Mouse (Mus musculus) erythroblast, embryonic 14.5 days (primary cell): ENCODE data around the gene Gm10309. TPM values are rescaled to one million over a fixed set of nuclear protein-coding genes. Genes with fewer than 3 reads are reported as not detected.

ENCODE experiments used
- H3K27me3 ChIP-seq: 2 replicates; pipeline ENCODE4 v1.6.1; 2012; ENCODE audit warnings: inconsistent platforms; ENCODE audit not compliant: control insufficient read depth
- H3K36me3 ChIP-seq: 2 replicates; pipeline ENCODE4 v1.6.1; 2012; ENCODE audit warnings: mild to moderate bottlenecking, inconsistent platforms; ENCODE audit not compliant: control insufficient read depth
- H3K4me1 ChIP-seq: 2 replicates; pipeline ENCODE4 v1.6.1; 2012; ENCODE audit warnings: inconsistent platforms; ENCODE audit not compliant: control insufficient read depth
- H3K4me3 ChIP-seq: replicated peaks from 2 replicates; pipeline ENCODE3; 2012; ENCODE audit warnings: moderate library complexity, mild to moderate bottlenecking, inconsistent platforms
- H3K9me3 ChIP-seq: 2 replicates; pipeline ENCODE4 v1.6.1; 2012; ENCODE audit warnings: low read length, inconsistent platforms, mixed read lengths; ENCODE audit not compliant: control insufficient read depth
- GATA1 ChIP-seq: IDR thresholded peaks from 2 replicates; pipeline ENCODE4 v1.6.1; 2012; ENCODE audit warnings: low read length, inconsistent platforms, mixed read lengths
- TAL1 ChIP-seq: IDR thresholded peaks from 3 replicates; pipeline ENCODE4 v1.6.1; 2012; ENCODE audit warnings: low read length, inconsistent platforms, mixed read lengths
- polyA plus RNA-seq: library from polyadenylated mRNA; stranded (reverse); fragments of >175 nt; gene quantifications from 2 replicates; pipeline ENCODE4 v1.2.3, GENCODE M21; 2012

Gene Gm10309
- polyA plus RNA-seq, 1 experiment = 0.02 TPM

DNA sequence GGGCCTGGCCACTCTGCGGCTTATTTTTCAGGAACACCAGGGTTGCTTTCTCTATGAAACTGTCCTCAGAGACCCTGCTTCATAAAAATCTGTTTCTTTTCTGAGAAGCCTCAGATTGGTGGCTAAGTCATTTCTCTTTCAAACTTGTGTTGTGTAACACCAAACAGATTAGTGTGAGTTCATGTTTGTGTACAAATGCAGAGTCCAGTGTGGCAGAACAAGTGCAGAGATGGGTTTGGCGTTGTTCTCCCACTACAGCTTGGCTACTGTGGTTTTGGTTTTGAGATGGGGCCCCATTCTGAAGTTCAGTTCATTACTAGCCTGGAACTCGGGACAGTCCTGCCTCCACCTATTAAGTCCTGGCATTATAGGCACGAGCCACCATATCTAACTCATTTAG is 7.7 kb downstream of the Gm10309 start:
- Histone ChIP-seq H3K36me3 (no peaks in the 10 kb centered on the region), H3K9me3 (no peaks in the 10 kb centered on the region), H3K27me3 (no peaks in the 10 kb centered on the region), H3K4me1 (peaks cover 19% of the 10 kb centered on the region), H3K4me3 (no peak overlapping the region)
- no peak for TF ChIP-seq GATA1
- TF ChIP-seq TAL1 = no peak

DNA sequence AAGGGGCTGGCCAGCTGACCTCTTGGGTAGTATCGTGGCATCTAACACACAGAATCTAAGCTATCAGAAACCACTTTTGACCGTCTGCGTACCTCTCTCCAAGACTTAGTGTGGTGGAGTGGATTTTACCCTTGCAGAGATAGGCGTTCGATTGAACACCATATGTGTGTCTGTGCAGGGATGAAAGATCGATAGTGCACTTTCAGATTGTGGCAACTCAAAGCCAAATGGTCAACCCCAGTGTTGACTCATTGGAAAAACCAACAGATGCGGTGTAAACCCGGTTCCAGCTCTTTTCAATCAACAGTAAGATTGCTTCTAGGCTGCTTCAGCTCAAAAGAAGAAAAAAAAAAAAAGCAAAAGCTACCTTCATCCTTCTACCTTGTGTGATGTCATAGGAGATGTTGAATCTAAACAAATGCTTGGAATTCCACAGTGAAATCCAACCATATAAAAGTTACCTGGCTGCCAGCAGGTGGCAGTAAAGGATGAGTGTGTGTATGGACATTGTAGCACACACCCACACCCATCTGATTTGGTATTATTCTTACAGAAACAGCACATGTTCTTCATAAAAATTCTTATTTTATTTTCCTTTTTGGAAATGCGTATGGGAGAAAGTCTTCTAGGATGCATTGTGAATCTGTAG is 8.8 kb downstream of the Gm10309 start:
- Histone ChIP-seq H3K36me3 (no peaks in the 10 kb centered on the region), H3K27me3 (no peaks in the 10 kb centered on the region), H3K4me3 (no peak overlapping the region), H3K4me1 (peaks cover 22% of the 10 kb centered on the region), H3K9me3 (no peaks in the 10 kb centered on the region)
- TF ChIP-seq TAL1 = no peak
- no peak for TF ChIP-seq GATA1

DNA sequence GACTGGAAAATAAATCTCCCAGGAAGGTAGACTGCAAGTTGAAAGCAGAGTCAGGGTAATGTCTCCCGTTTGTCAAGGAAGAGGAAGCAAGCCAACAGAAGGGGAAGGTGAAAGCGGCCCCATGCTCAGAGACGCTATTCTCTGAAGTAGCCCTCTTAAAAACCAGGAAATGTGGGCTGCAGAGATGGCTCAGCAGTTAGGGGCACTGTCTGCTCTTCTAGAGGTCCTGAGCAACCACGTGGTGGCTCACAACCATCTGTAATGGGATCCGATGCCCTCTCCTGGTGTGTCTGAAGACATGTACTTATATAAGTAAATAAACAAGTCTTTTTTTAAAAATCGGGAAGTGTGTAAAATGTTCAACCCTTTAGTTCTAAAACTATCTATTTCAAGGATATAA is 10.1 kb downstream of the Gm10309 start:
- Histone ChIP-seq H3K4me1 (peaks cover 22% of the 10 kb centered on the region), H3K27me3 (no peaks in the 10 kb centered on the region), H3K9me3 (no peaks in the 10 kb centered on the region), H3K4me3 (no peak overlapping the region), H3K36me3 (no peaks in the 10 kb centered on the region)
- no peak for TF ChIP-seq GATA1
- TF ChIP-seq TAL1 = no peak

- Histone ChIP-seq H3K4me1 (peaks cover 22% of the 10 kb centered on the region), H3K36me3 (no peaks in the 10 kb centered on the region), H3K27me3 (no peaks in the 10 kb centered on the region), H3K9me3 (no peaks in the 10 kb centered on the region), H3K4me3 (no peak overlapping the region)
- TF ChIP-seq GATA1 (no peak), TAL1 (no peak)
These were observed 10.5 kb downstream of the Gm10309 start for GRCm38 (mm10) chr17:86494494-86494893.

DNA sequence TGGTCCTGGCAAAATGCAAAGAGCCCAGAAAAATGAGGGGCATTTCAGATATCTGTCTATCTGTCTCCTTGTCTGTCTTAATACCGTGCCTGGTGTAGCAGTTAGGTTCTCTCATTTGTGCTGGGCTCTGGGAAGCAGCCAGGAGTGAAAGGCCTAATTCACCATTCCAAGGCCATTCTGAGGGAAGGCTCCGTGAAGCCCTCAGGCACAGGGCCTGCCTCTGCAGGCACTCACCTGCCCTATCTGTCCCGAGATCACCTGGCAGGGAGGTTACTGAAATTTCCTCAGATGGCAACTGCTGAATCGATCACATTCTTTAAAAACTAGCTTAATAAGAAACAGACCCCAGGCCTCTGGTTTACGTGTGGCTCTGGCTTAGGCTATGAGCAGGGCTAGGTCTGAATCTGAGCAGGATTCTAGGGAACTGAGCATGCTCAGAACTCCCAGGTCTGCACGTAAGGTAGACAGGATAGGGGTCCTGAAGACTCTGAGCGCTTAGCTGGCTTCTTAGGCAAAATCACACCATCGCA is 11.1 kb downstream of the Gm10309 start:
- Histone ChIP-seq H3K9me3 (no peaks in the 10 kb centered on the region), H3K4me3 (no peak overlapping the region), H3K4me1 (peaks cover 22% of the 10 kb centered on the region), H3K36me3 (no peaks in the 10 kb centered on the region), H3K27me3 (no peaks in the 10 kb centered on the region)
- TF ChIP-seq GATA1 = no peak
- TF ChIP-seq TAL1 = no peak

GRCm38 (mm10) chr17:86492376-86492775 is 12.7 kb downstream of the Gm10309 start:
- Histone ChIP-seq H3K27me3 (no peaks in the 10 kb centered on the region), H3K9me3 (no peaks in the 10 kb centered on the region), H3K36me3 (no peaks in the 10 kb centered on the region), H3K4me3 (no peak overlapping the region), H3K4me1 (peaks cover 24% of the 10 kb centered on the region)
- TF ChIP-seq GATA1 = no peak
- no peak for TF ChIP-seq TAL1

GRCm38 (mm10) chr17:86489827-86490226 is 15.2 kb downstream of the Gm10309 start:
- H3K4me1 ChIP-seq = peaks cover 23% of the 10 kb centered on the region
- no peaks in the 10 kb centered on the region for H3K27me3 ChIP-seq
- TF ChIP-seq TAL1 (no peak), GATA1 (no peak)
- no peak overlapping the region for H3K4me3 ChIP-seq
- no peaks in the 10 kb centered on the region for H3K9me3 ChIP-seq
- H3K36me3 ChIP-seq = no peaks in the 10 kb centered on the region

GRCm38 (mm10) chr17:86487450-86487849 is 17.6 kb downstream of the Gm10309 start:
- Histone ChIP-seq H3K36me3 (no peaks in the 10 kb centered on the region), H3K9me3 (no peaks in the 10 kb centered on the region), H3K4me1 (peaks cover 6% of the 10 kb centered on the region; the same call in 1 of the 2 replicates), H3K27me3 (no peaks in the 10 kb centered on the region), H3K4me3 (no peak overlapping the region)
- TF ChIP-seq GATA1 (no peak), TAL1 (no peak)

- Histone ChIP-seq H3K36me3 (no peaks in the 10 kb centered on the region), H3K9me3 (no peaks in the 10 kb centered on the region), H3K27me3 (no peaks in the 10 kb centered on the region), H3K4me3 (no peak overlapping the region), H3K4me1 (peaks cover 2% of the 10 kb centered on the region; the same call in 1 of the 2 replicates)
- no peak for TF ChIP-seq GATA1
- no peak for TF ChIP-seq TAL1
These were observed 18.4 kb downstream of the Gm10309 start for GRCm38 (mm10) chr17:86486657-86487056.
